Mouse (Mus musculus) bone marrow, adult 2 months (tissue): Measurements from ENCODE around the gene St6galnac1.

Experiments
- CTCF ChIP-seq: fragments of 200-500 bp; IDR thresholded peaks from 2 replicates; pipeline ENCODE4 v1.5.1; 2011; ENCODE audit warnings: low read length, control low read depth; ENCODE audit not compliant: control insufficient read depth, insufficient read depth
- POLR2A ChIP-seq: fragments of 200-500 bp; IDR thresholded peaks from 2 replicates; pipeline ENCODE4 v1.6.1; 2011; ENCODE audit warnings: low read depth, mild to moderate bottlenecking, control low read depth, low read length, borderline replicate concordance; ENCODE audit not compliant: control insufficient read depth

- TF ChIP-seq CTCF, result no peak
- no peak for TF ChIP-seq POLR2A
These were observed 34.2 kb upstream of the St6galnac1 start for GRCm38 (mm10) chr11:116809520-116809919.
